Mouse (Mus musculus): Measurements from ENCODE around the gene Fam47e.

The Fam47e gene

GRCm38 (mm10) chr5:92604452-92605247 is 49.8 kb downstream of the Fam47e start:
- DNase-seq = no peak

DNA sequence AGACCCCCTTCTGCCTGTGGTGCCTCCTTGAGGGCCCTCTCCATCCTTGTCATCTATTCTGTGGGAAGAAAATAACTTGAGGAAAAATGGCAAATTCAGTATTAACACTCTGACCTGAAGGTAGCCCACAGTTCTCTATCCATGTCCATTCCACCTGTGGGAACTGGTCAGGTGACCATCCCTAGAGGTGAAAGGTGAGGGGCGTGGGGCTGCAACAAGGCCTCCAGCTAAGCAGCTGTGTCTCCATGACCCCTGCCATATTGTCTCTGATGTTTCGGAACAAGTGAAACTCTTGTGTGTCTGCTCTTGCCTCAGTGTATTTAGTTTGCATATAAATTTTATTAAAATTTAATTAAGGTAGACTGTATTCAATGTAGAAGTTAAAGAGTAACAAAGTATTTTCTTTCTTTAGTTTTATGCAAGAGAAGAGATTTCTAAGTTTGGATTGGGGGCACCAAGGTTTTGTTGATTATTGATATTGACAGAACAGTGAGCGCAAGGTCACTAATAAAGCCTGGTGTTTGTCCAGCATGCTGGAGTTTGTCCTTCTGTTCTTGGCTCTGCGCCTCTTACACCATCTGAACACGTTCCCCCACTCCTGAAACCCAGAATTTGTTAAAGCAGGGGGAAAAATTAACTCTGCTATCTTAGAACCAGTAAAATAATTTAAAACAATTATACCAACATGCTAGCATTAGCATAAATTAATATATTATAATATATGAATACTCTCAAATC is 52.8 kb downstream of the Fam47e start:
- no peak for DNase-seq

- DNase-seq = no peak
Observed at GRCm38 (mm10) chr5:92612756-92613155, 57.9 kb downstream of the Fam47e start.

DNA sequence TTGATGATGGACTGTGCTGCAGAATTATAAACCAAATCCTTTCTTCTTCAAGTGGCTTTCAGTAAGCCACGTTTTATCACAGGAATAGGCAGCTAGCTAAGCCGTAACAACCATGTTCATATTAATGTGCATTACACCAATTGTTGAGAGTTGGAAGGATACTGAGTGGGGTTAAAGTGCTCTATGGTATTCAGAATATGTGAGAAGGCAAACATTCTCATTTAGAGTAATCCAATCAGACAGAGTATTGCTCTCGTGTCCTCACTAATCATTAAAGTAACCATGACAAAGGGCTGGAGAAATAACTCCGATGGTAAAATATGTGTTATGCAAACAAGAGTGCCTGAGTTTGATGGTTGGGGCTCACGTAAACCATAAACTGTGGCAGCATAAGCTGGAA is 67.0 kb downstream of the Fam47e start:
- DNase-seq = no peak

GRCm38 (mm10) chr5:92627896-92628295 is 73.0 kb downstream of the Fam47e start:
- no peak for DNase-seq

GRCm38 (mm10) chr5:92633526-92633925 is 78.7 kb downstream of the Fam47e start:
- DNase-seq = no peak

DNA sequence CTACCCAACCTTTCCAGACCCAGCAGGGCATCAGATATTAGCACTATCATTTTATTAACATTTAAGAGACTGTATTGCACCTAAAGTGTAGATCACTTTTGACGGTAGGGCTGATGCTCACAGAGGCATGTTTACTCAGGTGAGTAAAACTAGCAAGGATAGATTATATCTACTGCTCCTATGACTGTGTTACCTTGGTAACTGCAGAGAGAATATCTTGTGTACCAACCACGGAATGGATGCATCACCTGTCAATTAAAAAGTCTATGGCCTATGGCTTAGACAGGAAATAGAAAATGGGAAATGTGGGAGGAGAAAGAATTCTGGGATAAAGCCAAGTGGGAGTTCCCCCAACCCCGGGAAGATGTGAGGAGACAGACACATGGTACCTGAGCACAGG is 80.0 kb downstream of the Fam47e start:
- DNase-seq = no peak

DNA sequence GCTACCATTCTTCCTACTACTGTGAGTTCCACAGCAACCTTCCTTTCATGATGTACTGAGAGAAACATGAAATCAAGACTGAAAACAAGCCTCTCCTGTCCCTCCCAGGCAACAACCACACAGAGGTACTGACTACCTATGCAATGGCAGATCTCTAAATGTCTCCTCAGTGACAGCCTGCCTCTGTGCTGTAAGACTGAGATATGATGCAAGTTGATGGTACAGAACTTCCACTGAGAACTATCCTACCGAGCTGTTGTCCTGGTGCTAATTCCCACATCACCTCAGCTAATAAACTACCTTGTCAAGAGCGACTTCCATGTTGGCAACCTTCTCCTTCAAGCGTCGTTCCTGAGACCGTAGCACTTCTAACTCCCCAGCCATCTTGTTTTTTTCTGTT is 81.0 kb downstream of the Fam47e start:
- no peak for DNase-seq

DNA sequence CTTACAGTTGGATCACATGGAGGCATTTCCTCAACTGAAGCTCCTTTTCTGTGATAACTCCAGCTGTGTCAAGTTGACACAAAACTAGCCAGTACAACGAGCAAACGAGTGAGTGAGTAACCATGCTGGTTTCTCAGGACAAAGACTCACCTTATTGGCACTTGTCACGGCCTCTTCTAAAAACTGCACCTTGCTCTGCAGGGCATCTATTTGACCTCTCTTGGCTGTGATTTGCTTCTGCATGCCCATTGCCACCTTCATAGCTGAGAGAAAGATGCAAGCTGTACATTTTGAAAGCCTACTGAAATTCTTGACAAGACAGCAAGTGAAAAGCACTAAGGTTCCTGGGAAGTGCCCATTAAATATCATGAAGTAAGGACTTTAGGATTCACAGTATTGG is 86.0 kb downstream of the Fam47e start:
- DNase-seq = no peak

Measured in right cerebral cortex, adult 18-20 months (tissue).